Mouse (Mus musculus): Measurements from ENCODE around the gene Cisd3. TPM values are rescaled to one million over a fixed set of nuclear protein-coding genes. Genes with fewer than 3 reads are reported as not detected.
"Not testable (repeated sequence)": the region's sequence is repeated elsewhere in the genome, so short reads cannot be mapped to it uniquely, and the experiment has no call there.

The Cisd3 gene
- polyA plus RNA-seq, 1 experiment from 2014 or later: 9.0 TPM

- H3K4me3 ChIP-seq (ENCODE audit: inconsistent target): peak overlapping the region; percentile 46
- H3K36me3 ChIP-seq (ENCODE audit: inconsistent target): peaks cover 2% of the 10 kb centered on the region; the same call in 1 of the 2 replicates
- H3K27ac ChIP-seq: peak overlapping the region; percentile 27
- H3K79me2 ChIP-seq (ENCODE audit: inconsistent target): peaks cover 27% of the 10 kb centered on the region
- 23% methylated on average over 29 of the region's 30 CpGs for WGBS (ENCODE audit: missing documents)
Measured at GRCm38 (mm10) chr11:97700746-97701580, 15.3 kb downstream of the Cisd3 start.

GRCm38 (mm10) chr11:97701581-97702392 lies 16.2 kb downstream of the Cisd3 start:
- Histone ChIP-seq H3K4me3 (ENCODE audit: inconsistent target) (peak overlapping the region; percentile 98; the same call in 1 of the 2 replicates), H3K27ac (no peak overlapping the region), H3K36me3 (ENCODE audit: inconsistent target) (peaks cover 11% of the 10 kb centered on the region; the same call in 1 of the 2 replicates), H3K79me2 (ENCODE audit: inconsistent target) (peaks cover 33% of the 10 kb centered on the region)
- WGBS (ENCODE audit: missing documents): 47% methylated on average over 14 of the region's 15 CpGs

DNA sequence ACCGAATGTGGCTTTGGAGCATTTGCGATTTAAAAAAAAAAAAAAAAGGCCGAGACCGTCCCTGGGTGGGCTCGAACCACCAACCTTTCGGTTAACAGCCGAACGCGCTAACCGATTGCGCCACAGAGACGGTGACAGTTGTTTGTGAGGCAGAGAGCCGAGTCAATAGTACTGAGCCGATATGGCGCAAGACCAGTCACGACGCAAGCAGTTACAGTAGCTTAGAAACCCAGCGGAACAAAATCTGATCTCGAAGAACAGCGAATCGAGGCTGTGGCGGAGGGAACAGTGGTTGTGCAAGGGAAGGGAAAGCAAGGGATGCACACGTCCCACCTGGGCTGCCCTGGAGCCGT lies 16.7 kb downstream of the Cisd3 start:
- WGBS (ENCODE audit: missing documents): under 1% methylated on average over 24 of the region's 24 CpGs
- Histone ChIP-seq H3K79me2 (ENCODE audit: inconsistent target) (peaks cover 33% of the 10 kb centered on the region), H3K4me3 (ENCODE audit: inconsistent target) (peak overlapping the region; percentile 98), H3K36me3 (ENCODE audit: inconsistent target) (peaks cover 17% of the 10 kb centered on the region; the same call in 1 of the 2 replicates), H3K27ac (peak overlapping the region; percentile 35)

DNA sequence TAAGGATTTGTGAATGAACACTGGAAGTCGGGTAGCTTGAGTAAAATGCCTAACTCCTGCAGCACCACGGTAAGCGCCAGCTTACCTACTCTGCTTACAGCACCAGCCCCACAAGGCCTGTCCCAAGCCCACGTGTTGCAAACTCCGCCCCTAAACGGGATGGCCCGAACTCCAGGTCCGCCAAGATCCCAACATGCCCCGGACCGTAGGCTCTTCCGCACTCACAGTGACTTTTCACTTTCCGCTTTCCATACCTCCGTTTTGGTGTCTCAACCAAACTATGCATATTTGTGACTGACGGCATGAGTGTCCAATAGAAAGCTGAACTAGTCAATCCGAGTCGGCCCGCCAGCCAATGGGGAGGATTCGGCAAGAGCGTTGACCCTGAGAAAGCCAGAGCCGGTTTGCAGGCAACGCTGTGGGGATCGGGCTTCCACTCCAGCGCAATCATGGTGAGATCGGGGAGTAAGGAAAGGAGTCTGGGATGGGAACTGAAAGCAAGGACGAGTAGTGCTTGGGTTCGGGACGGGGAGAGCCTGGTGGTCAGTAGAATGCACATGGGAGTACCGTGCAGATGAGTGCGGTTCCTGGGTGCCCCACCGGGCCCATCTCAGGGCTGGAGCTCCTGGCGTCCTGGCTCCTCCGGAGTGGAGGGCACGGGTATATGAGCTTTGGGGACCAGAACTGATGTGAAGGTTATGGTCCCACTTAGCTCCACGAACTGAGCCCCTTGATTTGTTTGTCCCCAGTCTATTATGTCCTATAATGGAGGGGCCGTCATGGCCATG lies 17.6 kb downstream of the Cisd3 start, which contains the start of gene Psmb3:
Gene Psmb3, plus strand, starts transcription at position 361 of the 788 bp plus-strand sequence.
- under 1% methylated on average over 32 of the region's 35 CpGs for WGBS (ENCODE audit: missing documents)
- Histone ChIP-seq H3K4me3 (ENCODE audit: inconsistent target) (peak within 1 kb of the TSS; percentile 98), H3K27ac (peak within 1 kb of the TSS; percentile 67), H3K36me3 (ENCODE audit: inconsistent target) (peaks cover 25% of the 10 kb centered on the region; the same call in 1 of the 2 replicates), H3K79me2 (ENCODE audit: inconsistent target) (peaks cover 33% of the 10 kb centered on the region)

- not testable (repeated sequence) for H3K27ac ChIP-seq; H3K4me3 ChIP-seq (ENCODE audit: inconsistent target)
- H3K79me2 ChIP-seq (ENCODE audit: inconsistent target): peaks cover 15% of the 10 kb centered on the region
- peaks cover 58% of the 10 kb centered on the region; the same call in 1 of the 2 replicates for H3K36me3 ChIP-seq (ENCODE audit: inconsistent target)
- WGBS (ENCODE audit: missing documents): 88% methylated on average over 2 of the region's 2 CpGs
Measured at GRCm38 (mm10) chr11:97710067-97710466, 24.4 kb downstream of the Cisd3 start.

GRCm38 (mm10) chr11:97711200-97711900 lies 25.7 kb downstream of the Cisd3 start:
- H3K27ac ChIP-seq: no peak overlapping the region
- peaks cover 52% of the 10 kb centered on the region; the same call in 1 of the 2 replicates for H3K36me3 ChIP-seq (ENCODE audit: inconsistent target)
- WGBS (ENCODE audit: missing documents): 66% methylated on average over 12 of the region's 13 CpGs
- no peak overlapping the region for H3K4me3 ChIP-seq (ENCODE audit: inconsistent target)
- H3K79me2 ChIP-seq (ENCODE audit: inconsistent target): peaks cover 2% of the 10 kb centered on the region; the same call in 1 of the 2 replicates

DNA sequence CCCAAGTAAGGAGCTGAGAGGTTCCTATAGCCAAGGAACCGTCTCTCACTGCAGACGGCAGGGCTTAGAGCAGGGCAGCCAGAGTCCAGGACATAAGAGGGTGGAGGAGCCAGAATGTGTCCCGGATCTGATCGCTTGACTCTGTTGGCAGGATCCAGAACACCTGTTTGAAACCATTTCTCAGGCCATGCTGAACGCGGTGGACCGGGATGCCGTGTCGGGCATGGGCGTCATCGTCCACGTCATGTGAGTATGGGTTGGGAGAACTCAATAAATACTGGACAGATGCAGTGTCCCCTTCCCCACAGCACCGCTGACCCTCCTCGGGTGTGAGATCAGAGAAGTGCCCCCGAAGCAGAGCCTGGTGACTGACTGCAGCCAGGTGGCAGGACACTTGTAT lies 26.7 kb downstream of the Cisd3 start:
- WGBS (ENCODE audit: missing documents): 93% methylated on average over 15 of the region's 15 CpGs
- no peaks in the 10 kb centered on the region for H3K79me2 ChIP-seq (ENCODE audit: inconsistent target)
- no peak overlapping the region for H3K4me3 ChIP-seq (ENCODE audit: inconsistent target)
- peaks cover 42% of the 10 kb centered on the region; the same call in 1 of the 2 replicates for H3K36me3 ChIP-seq (ENCODE audit: inconsistent target)
- H3K27ac ChIP-seq: no peak overlapping the region

DNA sequence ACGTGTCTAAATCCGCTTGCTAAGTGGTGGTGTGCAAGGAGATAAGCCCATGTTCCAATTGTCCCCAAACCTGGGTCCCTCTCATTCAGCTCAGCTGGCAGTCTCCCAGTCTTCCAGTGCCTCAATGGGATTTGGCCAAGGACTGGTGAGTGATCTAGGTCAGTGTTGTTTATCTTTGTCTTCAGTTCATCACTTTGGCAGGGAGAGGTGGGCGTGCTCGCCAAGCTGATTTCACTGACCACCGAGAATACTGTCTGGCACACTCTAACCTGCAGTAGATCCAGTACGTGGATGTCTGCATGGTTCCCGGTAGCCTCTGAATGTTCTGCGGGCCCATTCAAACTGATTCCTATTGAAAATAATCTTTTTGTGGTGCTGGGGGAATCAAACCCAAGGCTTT lies 28.3 kb downstream of the Cisd3 start:
- H3K4me3 ChIP-seq (ENCODE audit: inconsistent target): no peak overlapping the region
- whole genome bisulfite sequencing (ENCODE audit: missing documents): 94% methylated on average over 8 of the region's 8 CpGs
- no peaks in the 10 kb centered on the region for H3K79me2 ChIP-seq (ENCODE audit: inconsistent target)
- peaks cover 26% of the 10 kb centered on the region; the same call in 1 of the 2 replicates for H3K36me3 ChIP-seq (ENCODE audit: inconsistent target)
- no peak overlapping the region for H3K27ac ChIP-seq

- peaks cover 22% of the 10 kb centered on the region; the same call in 1 of the 2 replicates for H3K36me3 ChIP-seq (ENCODE audit: inconsistent target)
- H3K79me2 ChIP-seq (ENCODE audit: inconsistent target): no peaks in the 10 kb centered on the region
- WGBS (ENCODE audit: missing documents): 96% methylated on average over 3 of the region's 3 CpGs
- no peak overlapping the region for H3K27ac ChIP-seq
- no peak overlapping the region for H3K4me3 ChIP-seq (ENCODE audit: inconsistent target)
Measured at GRCm38 (mm10) chr11:97714356-97714755, 28.7 kb downstream of the Cisd3 start.

DNA sequence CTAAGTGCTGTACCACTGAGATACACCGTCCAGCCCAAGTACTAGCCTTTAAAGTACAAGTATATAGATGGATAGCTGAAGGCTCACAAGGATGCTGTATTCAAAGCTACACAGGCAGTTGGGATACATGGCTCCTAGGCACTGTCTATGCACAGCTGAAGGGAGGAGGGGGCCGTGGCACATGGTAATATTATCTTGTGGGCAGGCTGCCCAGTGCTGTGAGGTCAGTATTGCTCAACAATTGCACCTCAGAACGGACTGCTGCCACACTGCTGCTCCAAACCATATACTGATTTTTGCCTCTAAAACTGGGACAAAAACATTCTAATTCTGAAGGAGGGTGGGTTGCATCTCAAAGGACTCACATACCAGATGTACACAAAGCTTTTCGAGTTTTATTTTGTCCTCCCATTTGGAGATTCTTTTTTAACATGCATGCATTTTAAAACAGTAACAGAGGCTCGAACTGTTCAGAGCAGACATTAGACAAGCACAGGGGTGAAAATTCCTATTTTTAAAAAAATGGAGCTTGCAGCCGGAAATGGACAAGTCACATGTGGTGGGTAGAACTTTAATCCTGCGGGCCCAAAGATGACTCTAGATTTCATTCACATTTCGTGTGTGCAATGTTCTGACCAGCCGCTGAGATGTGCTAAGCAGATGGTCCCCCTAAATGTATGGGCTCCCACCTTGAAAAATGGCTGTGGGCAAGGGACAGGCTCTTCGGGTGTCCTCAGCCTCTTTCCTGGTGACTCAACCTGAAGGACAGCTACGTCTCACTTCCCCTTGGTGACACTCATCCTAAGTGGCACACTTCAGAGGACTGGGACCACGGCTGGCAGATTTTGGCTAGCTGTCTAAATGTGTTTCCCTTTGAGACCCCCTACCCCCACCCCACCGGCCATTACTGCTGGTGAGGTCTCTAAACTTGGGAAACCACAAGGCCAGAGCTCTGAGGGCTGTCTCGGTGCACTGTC lies 29.4 kb downstream of the Cisd3 start:
- Histone ChIP-seq H3K79me2 (ENCODE audit: inconsistent target) (no peaks in the 10 kb centered on the region), H3K27ac (no peak overlapping the region), H3K36me3 (ENCODE audit: inconsistent target) (peaks cover 26% of the 10 kb centered on the region; the same call in 1 of the 2 replicates), H3K4me3 (ENCODE audit: inconsistent target) (no peak overlapping the region)
- WGBS (ENCODE audit: missing documents): 44% methylated on average over 13 of the region's 14 CpGs

DNA sequence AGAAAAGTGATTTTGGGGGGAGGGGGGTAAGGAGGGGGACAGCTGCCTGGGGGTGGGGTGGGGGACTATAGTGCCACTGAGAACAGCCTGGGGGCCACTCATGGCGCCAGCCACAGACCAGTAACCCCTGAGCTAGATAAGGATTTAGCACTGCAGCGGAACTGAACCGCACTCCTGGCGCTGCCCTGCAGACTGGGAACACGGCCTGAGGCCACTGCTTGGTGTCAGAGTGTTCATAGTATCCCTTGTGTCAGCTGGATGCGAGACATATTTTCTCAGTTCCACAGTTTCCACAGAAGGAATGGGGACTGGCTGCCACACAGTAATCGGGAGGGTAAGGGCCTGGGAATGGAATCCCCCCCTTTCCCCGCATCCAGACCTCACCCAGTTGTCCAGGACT lies 30.4 kb downstream of the Cisd3 start:
- peaks cover 36% of the 10 kb centered on the region; the same call in 1 of the 2 replicates for H3K36me3 ChIP-seq (ENCODE audit: inconsistent target)
- no peak overlapping the region for H3K27ac ChIP-seq
- no peaks in the 10 kb centered on the region for H3K79me2 ChIP-seq (ENCODE audit: inconsistent target)
- WGBS (ENCODE audit: missing documents): 97% methylated on average over 8 of the region's 8 CpGs
- no peak overlapping the region for H3K4me3 ChIP-seq (ENCODE audit: inconsistent target)

DNA sequence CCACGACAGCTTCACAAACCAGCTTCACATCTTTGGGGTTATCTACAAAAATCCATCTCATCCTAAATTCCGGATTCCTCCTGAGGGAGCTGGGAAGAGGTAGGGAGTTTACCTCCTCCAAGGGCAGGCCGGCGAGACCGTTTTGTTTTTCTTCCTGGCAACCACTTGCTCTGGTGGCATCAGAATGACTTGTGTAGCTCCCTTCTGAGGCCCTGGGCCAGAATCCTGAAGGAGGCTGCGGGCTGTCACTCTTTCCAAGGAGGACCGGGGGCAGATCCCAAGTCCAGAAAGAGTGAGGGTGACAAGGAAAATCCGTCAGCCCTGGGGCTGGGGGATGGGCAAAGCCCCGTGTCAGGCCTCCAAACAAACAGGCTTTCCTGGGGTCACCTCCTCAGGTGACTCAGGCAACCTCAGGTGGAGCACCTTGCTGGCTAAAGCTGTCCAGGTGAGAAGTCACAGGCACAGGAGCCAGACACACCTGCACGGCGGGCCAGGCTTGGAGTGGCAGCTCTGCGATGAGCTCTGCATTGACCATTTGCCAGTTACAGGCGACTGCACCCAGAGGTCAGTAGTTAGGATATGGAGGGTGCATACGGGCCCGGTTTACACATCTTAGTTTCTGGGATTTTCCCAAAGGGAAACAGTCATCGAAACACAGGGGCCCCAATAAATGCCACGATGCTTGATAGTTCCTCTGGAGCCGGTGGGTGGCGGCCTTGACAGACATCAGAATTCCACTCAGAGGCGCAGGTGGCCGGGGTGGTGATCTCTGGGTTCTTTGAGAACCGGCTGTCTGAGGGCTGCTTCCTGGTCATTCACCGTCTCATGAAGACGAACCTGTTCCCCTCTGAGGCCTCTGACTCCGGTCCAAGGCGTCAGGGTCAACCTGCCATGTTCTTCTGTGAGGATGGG lies 32.0 kb downstream of the Cisd3 start:
- no peak overlapping the region for H3K4me3 ChIP-seq (ENCODE audit: inconsistent target)
- H3K79me2 ChIP-seq (ENCODE audit: inconsistent target): no peaks in the 10 kb centered on the region
- H3K36me3 ChIP-seq (ENCODE audit: inconsistent target): peaks cover 45% of the 10 kb centered on the region
- peak overlapping the region; percentile 81 for H3K27ac ChIP-seq
- 73% methylated on average over 25 of the region's 26 CpGs for WGBS (ENCODE audit: missing documents)
